Mouse (Mus musculus) T-helper 2 cell (primary cell): ENCODE results near the gene Gucy2c.

ENCODE experiments used
- in situ Hi-C: fragments of 300-600 bp; cut with MboI, MseI; formaldehyde crosslinking; loops from one replicate; pipeline ENCODE4 v1.15.1; 2025; ENCODE audit warnings: high pct_unique_total_duplicates

Gucy2c gene

GRCm38 (mm10) chr6:136743729-136744128 lies 37.8 kb downstream of the Gucy2c start:
- in situ Hi-C loops, result loop anchor here (25.0 kb wide), 1 partner anchor 306 kb away; no protein-coding TSS in a partner anchor

DNA sequence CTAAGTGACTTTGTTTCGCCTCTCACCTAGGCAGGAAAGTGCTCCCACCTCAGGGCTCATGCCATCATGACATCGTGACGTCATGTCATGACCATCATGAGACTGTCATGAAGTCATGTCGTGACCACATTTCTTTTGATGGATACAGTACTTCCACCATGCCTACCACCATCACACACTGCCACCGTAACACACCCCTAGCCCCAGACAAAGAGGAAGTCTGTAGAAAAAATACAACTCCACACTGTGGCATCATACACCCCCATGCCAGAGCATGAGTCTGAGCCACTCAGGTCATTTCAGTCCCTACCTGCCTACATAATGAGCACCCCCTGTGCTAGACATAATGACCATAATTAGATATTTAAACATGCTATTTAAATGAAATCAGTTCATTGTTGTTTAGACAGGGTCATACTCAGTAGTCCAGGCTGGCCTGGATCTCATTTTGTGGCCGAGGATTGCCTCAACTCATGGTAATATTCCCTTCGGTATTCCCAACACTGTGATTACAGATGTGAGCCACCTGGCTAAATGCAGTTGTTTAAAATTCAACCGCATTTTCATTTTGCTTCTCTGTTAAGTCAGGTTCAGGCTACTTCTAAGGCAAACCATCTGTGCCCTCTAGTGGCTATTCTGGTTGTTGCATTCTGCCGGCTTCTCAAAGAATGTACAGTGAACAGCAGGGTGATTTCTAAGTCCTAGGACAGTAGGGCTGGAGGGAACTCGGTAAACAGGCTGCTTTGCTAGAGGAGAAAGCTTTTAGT lies 39.0 kb downstream of the Gucy2c start:
- in situ Hi-C loops, result loop anchor here (25.0 kb wide), 1 partner anchor 305 kb away; no protein-coding TSS in a partner anchor

DNA sequence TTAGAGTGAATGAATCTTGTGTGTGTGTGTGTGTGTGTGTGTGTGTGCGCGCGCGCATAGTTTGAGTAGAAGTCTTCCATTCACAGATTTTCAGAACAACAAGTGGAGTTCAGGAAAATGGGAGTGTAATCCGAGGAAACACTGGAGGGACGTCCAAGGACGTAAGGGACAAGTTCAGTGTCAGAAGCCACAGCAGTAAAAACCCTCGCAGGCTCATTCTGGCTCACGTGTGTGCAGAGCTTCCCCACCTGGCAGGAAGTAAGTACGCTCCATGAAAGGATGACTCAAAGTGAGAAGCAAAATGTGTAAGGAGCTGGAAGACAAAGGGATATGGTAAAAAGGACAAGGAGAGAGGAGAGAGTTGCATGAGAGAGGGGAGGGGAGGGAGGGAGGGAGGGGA lies 40.3 kb downstream of the Gucy2c start:
- in situ Hi-C loops, result loop anchor here (25.0 kb wide), 1 partner anchor 304 kb away; no protein-coding TSS in a partner anchor

- in situ Hi-C loops, result loop anchor here (10.0 to 25.0 kb wide), 2 partner anchors 111 to 298 kb away; no protein-coding TSS in a partner anchor
Measured at GRCm38 (mm10) chr6:136735766-136736165, 45.8 kb downstream of the Gucy2c start.

GRCm38 (mm10) chr6:136728144-136728543 lies 53.4 kb downstream of the Gucy2c start:
- in situ Hi-C loops, result loop anchor here (25.0 kb wide), 1 partner anchor 291 kb away; no protein-coding TSS in a partner anchor

DNA sequence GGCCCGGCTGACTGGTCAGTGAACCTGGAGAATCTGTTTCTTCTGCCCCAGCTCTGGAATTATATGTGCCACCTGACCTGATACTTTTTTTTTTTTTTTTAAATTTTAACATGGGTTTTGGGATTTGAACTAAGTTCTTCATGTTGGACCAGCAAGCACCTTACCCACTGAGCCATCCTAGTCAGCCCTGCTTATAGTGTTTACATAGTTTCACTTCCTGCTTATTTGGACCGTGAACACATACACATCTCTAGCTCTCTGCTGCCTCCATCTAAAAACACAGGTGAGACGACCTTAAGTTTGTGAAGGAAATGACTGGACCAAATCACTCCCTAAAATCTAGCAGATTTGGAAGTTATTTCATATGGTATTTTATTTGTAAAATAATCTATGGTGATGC lies 58.4 kb downstream of the Gucy2c start:
- in situ Hi-C loops, result no loop called here

GRCm38 (mm10) chr6:136722565-136722964 lies 59.0 kb downstream of the Gucy2c start:
- in situ Hi-C loops, result no loop called here

DNA sequence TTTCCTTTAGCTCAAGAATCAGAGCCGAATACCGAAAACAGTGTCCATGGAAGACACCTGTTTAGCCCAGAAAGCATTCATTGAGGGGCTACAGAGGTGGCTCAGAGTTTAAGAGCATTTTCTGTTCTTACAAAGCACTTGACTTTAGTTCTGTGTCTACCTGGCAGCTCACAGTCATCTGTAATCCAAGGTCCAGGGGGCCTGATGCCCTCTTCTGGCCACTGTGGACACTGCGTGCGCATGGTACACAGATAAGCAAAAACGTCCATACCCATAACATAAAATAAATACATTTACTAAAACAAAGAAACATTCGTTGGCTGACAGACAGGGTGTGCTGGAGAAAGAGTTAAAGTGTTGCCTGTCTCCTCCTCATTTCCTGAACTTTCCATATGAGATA lies 59.6 kb downstream of the Gucy2c start:
- in situ Hi-C loops, result no loop called here

- in situ Hi-C loops, result no loop called here
Measured at GRCm38 (mm10) chr6:136720436-136720835, 61.1 kb downstream of the Gucy2c start.

DNA sequence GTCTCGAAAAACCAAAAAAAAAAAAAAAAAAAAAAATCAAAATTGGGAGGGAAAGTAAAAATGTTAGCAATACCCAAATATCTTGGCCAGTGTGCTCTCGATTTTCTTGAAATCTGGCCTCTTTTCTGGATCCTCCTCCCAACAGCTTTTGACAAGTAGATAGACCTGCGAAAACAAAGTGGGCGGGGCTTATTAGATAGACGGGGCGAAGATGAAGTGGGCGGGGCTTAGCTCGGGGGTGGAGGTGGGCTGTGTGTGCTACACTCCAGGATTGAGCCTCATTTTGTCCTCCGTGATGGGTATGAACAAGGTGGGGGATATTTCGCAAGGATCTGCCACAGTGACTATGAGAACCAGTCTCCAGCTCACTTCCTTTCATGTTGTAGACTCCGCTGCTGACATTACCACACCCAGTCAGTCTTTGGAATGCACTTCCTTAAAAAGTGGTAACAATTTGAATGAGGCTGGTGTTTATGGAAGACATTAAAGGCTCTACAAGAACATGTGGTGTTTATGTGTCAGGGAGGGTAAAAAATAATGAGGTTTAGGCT lies 65.6 kb downstream of the Gucy2c start:
- in situ Hi-C loops, result no loop called here

DNA sequence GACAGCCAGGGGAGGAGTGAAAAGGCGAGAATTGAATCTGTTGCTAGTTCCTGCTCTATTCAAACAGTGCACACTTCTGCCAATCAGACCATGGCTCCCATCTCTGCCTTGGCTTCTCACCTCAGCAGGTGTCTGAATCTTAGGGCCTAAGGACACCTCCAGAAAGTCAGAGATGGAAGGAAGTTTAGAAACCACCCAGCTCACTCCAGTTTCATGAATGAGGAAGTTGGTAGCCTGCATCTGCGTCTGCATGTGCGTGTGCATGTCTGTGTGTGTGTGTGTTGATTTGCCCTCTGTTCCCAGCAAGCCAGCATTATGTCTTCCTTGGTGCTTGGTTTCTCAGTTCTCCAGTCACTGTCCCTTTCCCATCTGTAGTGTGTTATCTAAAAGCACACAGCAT lies 67.5 kb downstream of the Gucy2c start:
- in situ Hi-C loops, result no loop called here

DNA sequence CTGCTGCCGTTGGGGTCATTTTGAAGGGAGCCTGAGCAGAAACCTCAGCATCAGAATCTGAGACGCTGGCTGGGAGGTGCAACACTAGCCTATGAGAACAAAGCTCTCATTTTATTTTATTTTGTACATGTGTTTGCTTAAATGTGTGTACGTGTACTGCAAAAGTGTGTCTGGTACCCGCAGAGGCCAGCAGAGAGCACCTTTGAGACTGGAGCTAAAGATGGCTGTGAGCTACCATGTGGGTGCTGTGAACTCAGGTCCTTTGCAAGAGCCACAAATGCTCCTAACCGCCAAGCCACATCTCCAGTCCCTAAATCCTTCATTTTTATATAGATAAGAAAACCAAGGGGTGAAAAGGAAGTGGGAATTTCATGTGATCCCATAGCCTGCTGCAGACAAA lies 71.2 kb downstream of the Gucy2c start:
- in situ Hi-C loops, result no loop called here

GRCm38 (mm10) chr6:136708597-136708996 lies 73.0 kb downstream of the Gucy2c start:
- in situ Hi-C loops, result no loop called here

DNA sequence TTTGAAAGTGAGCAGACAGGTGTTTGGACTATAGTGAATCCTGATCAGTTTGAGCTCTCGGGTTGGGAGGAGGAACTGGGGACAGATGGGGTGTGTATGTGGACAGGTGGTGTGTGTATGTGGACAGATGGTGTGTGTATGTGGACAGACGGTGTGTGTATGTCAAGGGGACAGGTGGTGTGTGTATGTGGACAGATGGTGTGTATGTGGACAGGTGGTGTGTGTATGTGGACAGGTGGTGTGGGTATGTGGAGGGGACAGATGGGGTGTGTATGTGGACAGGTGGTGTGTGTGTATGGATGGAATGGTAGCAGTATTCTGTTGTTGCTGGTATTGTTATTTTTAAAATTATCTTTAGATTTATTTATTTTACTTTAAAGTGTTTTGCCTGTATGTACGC lies 79.7 kb downstream of the Gucy2c start:
- in situ Hi-C loops, result no loop called here

DNA sequence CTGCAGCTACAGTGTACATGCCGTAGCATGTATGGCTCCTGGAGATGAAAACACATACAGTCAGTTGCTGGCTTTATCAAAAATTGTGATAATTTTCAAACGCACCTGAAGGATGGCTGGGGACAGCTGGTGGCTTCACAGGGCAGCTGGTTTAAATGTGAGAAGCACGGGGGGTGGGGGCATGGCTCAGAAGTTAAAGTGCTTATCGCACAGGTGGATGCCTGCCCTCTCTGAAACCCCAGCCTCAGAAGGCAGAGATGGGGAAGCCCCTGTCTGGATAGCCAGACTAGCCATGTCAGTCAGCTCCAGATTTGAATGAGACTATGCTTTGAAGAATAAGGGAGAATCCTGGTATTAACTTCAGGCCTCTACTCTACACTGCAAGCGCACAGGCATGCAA lies 80.4 kb downstream of the Gucy2c start:
- in situ Hi-C loops, result no loop called here

DNA sequence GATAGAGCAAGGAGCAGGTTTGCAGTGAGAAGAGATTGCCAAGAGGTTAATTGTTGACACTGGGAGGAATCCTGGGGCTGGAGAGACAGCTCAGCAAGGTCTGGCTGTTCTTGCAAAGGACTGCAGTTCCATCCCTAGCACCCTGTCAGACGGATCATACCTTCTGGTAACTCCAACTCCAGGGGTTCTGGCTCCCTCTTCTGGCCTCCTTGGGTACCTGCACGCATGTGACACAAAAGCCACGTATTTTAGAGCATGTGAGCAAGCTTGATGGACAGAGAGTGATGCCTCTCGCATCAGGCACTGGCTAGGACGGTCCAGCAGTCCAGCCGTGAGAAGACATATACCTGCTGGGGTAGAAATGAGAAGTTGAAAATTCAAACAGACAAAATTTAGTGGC lies 90.3 kb downstream of the Gucy2c start:
- in situ Hi-C loops, result no loop called here

DNA sequence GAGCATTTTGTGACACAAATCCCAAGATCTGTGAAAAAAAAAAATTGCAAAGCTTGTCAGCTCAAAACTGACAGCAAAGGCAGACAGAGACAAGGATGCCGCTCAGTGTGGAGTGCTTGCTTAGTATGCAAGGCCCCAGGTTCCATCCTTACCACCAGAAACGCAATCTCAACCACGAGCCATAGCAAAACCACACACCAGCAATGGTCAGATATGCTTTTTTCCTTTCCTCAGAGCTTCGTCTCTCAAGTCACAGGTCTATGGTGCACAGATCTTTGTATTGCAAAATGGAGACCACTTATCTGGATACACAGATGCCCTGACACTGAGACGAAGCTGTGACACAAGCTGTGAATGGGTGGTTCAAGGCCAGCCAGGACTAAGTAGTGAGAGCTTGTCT lies 91.0 kb downstream of the Gucy2c start:
- in situ Hi-C loops, result no loop called here

DNA sequence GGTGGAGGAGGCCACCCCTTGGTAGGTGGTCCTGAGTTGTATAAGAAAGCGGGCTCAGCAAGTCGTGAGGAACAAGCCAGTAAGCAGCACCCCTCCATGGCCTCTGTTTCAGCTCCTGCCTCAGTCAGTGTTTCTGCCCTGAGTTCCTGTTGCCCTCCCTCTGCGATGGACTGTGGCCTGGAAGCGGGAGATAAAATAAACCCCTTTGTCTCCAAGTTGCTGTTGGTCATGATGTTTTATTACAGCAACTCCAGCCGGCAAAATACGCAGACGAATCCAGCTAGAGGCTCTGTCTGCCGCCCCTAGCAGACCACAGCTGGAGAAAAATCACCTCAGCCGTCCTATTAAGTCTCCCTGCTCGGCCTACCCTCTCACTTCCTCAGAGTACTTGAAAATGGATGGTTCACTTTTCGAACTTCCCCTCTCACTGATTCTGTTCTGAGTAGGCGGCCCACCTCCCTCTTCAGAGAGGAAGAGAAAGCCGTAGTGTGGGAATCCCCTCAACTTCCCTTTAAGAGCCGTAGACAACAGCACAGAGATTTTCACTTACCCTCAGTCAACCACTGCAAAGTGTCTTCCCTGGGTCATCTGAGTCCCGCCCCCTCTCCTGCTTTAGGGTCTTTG lies 91.7 kb downstream of the Gucy2c start:
- in situ Hi-C loops, result no loop called here

- in situ Hi-C loops, result no loop called here
Measured at GRCm38 (mm10) chr6:136685433-136685832, 96.1 kb downstream of the Gucy2c start.

DNA sequence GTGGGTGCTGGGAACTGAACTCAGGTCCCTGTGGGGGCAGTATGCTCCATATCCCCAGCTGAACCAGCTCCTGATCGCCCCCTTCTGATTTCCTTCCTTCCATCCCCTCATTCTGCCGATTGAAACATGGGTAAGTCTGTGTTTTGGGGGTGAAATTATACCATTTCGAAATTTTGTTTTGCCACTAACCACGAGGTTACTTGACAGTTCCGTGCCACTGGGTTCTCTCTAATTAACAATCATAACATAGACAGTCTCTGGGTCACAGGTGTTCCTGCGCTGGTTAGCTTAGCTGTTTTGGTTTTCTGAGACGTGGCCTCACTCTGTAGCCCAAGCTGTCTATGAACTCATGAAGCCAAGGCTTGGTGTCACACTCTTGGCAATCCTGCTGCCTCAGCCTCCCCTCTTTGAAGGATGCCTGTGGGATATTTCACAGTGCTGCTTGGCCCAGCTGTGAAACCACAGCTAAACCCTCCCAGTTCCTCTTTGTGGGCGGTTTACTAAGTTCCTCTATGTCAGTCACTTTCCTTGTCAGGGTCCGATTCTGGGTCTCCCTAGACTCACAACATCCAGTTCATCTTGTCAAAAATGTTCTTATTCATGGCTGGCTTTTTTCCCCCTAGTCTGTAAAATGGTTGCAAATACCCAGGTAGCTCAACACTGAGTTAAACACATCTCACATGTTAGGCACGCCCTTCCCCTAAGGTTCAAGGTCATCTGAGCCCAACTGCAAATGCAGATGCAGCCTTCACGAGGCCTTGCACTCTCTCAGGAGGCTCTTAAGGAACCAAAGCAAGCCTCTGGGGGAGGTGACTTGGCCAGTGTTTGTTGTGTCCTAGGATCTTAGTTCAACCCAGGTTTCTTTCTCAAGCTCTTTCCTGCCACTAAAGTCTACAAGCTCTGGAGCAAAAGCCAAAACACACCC lies 97.9 kb downstream of the Gucy2c start:
- in situ Hi-C loops, result no loop called here

DNA sequence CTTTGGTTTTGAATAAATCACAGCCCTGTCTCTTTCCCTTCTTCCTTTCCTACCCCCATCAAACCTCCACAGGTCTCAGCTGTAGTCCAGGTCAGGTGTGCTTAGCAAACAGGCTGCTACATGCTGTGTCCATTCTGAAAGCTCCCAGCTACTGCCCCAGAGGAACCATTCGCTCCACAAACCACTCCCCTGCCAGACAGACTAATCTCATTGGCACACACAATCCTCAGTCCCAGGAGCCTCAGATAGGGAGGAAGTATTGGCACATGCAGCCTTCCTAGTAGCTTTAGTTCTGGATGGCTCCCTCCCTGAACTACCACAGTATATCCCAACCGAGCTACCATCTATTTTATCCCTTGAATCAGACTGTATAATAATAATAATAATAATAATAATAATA lies 102.2 kb downstream of the Gucy2c start:
- in situ Hi-C loops, result no loop called here

DNA sequence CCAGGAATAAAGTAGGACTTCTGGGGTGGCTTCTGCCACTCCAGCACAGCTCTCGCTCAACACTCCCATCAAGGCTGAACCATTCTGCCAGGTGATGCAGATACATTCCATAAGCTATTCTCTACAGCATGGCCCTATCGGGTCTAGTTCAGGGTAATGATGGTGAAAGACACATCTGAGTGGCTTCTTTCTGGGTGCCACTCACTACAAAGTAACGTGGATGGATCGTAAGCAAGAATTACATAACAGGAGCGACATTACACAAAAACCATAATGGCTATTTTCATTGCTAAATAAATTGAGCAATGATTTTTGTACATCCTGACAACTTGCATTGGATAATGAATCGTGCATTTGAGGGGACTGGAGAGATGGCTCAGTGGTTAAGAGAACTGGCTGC lies 106.6 kb downstream of the Gucy2c start:
- in situ Hi-C loops, result no loop called here
